Mouse (Mus musculus): Measurements from ENCODE around the gene Sorbs1. TPM values are rescaled to one million over a fixed set of nuclear protein-coding genes. Genes with fewer than 3 reads are reported as not detected.

The Sorbs1 gene
- polyA plus RNA-seq, 1 experiment from 2014 or later, result 81.0 TPM

- peaks cover 11% of the 10 kb centered on the region for H3K4me1 ChIP-seq
- peak overlapping the region; percentile 83 for H3K4me3 ChIP-seq (replicated peaks)
- 31% methylated on average over 5 of the region's 5 CpGs for WGBS
- peak overlapping the region; percentile 84 for H3K4me2 ChIP-seq
- H3K9ac ChIP-seq, result no peak overlapping the region
- H3K27ac ChIP-seq, result no peak overlapping the region
- no peaks in the 10 kb centered on the region for H3K9me3 ChIP-seq
- no peak for ATAC-seq (ENCODE audit: insufficient read depth, low FRiP score, low read depth)
- H3K36me3 ChIP-seq, result no peaks in the 10 kb centered on the region
- no peaks in the 10 kb centered on the region for H3K27me3 ChIP-seq (replicated peaks)
These were observed 1.8 kb downstream of the Sorbs1 start for GRCm38 (mm10) chr19:40511679-40512309.

- H3K4me1 ChIP-seq, result peaks cover 11% of the 10 kb centered on the region
- 62% methylated on average over 8 of the region's 8 CpGs for WGBS
- no peak overlapping the region for H3K9ac ChIP-seq
These were observed 2.5 kb downstream of the Sorbs1 start for GRCm38 (mm10) chr19:40511100-40511439.

GRCm38 (mm10) chr19:40510387-40511099, 3.0 kb downstream of the Sorbs1 start:
- WGBS, result 70% methylated on average over 13 of the region's 13 CpGs
- H3K36me3 ChIP-seq, result no peaks in the 10 kb centered on the region
- no peak overlapping the region for H3K4me3 ChIP-seq (replicated peaks)
- no peak overlapping the region for H3K27ac ChIP-seq
- no peaks in the 10 kb centered on the region for H3K27me3 ChIP-seq (replicated peaks)
- H3K9ac ChIP-seq, result no peak overlapping the region
- H3K4me1 ChIP-seq, result peaks cover 11% of the 10 kb centered on the region
- ATAC-seq (ENCODE audit: insufficient read depth, low FRiP score, low read depth), result no peak
- H3K9me3 ChIP-seq, result no peaks in the 10 kb centered on the region
- H3K4me2 ChIP-seq, result peak overlapping the region; percentile 84; the same call in 1 of the 2 replicates

More at GRCm38 (mm10) chr19:40511100-40511439, 2.5 kb downstream of the Sorbs1 start:
- Histone ChIP-seq H3K27me3 (replicated peaks) (no peaks in the 10 kb centered on the region), H3K4me2 (peak overlapping the region; percentile 84; the same call in 1 of the 2 replicates), H3K36me3 (no peaks in the 10 kb centered on the region), H3K4me3 (replicated peaks) (peak overlapping the region; percentile 12; the same call in 1 of the 2 replicates), H3K27ac (no peak overlapping the region), H3K9me3 (no peaks in the 10 kb centered on the region)
- ATAC-seq (ENCODE audit: insufficient read depth, low FRiP score, low read depth), result no peak

- no peaks in the 10 kb centered on the region for H3K36me3 ChIP-seq
- H3K4me1 ChIP-seq, result peaks cover 11% of the 10 kb centered on the region
- 77% methylated on average over 2 of the region's 2 CpGs for WGBS
- H3K27ac ChIP-seq, result no peak overlapping the region
- no peak overlapping the region for H3K9ac ChIP-seq
- H3K4me3 ChIP-seq (replicated peaks), result no peak overlapping the region
- H3K9me3 ChIP-seq, result no peaks in the 10 kb centered on the region
- no peaks in the 10 kb centered on the region for H3K27me3 ChIP-seq (replicated peaks)
- ATAC-seq (ENCODE audit: insufficient read depth, low FRiP score, low read depth), result no peak
- H3K4me2 ChIP-seq, result no peak overlapping the region
These were observed 4.3 kb downstream of the Sorbs1 start for GRCm38 (mm10) chr19:40509274-40509673.

- Histone ChIP-seq H3K4me2 (no peak overlapping the region), H3K4me3 (replicated peaks) (no peak overlapping the region), H3K36me3 (no peaks in the 10 kb centered on the region), H3K4me1 (peaks cover 11% of the 10 kb centered on the region), H3K9ac (no peak overlapping the region), H3K27me3 (replicated peaks) (no peaks in the 10 kb centered on the region), H3K27ac (no peak overlapping the region), H3K9me3 (no peaks in the 10 kb centered on the region)
- WGBS, result 46% methylated on average over 2 of the region's 2 CpGs
- ATAC-seq (ENCODE audit: insufficient read depth, low FRiP score, low read depth), result no peak
These were observed 4.7 kb downstream of the Sorbs1 start for GRCm38 (mm10) chr19:40508851-40509250.

- no peaks in the 10 kb centered on the region for H3K9me3 ChIP-seq
- H3K4me1 ChIP-seq, result peaks cover 2% of the 10 kb centered on the region; the same call in 1 of the 2 replicates
- H3K27ac ChIP-seq, result no peak overlapping the region
- H3K4me3 ChIP-seq (replicated peaks), result no peak overlapping the region
- 88% methylated on average over 3 of the region's 3 CpGs for WGBS
- no peak for ATAC-seq (ENCODE audit: insufficient read depth, low FRiP score, low read depth)
- H3K9ac ChIP-seq, result no peak overlapping the region
- H3K27me3 ChIP-seq (replicated peaks), result no peaks in the 10 kb centered on the region
- H3K4me2 ChIP-seq, result no peak overlapping the region
- no peaks in the 10 kb centered on the region for H3K36me3 ChIP-seq
These were observed 6.6 kb downstream of the Sorbs1 start for GRCm38 (mm10) chr19:40506965-40507364.

GRCm38 (mm10) chr19:40504336-40504735, 9.2 kb downstream of the Sorbs1 start:
- 73% methylated on average over 7 of the region's 7 CpGs for WGBS
- Histone ChIP-seq H3K27me3 (replicated peaks) (no peaks in the 10 kb centered on the region), H3K4me3 (replicated peaks) (no peak overlapping the region), H3K9me3 (no peaks in the 10 kb centered on the region), H3K27ac (no peak overlapping the region), H3K4me2 (no peak overlapping the region), H3K9ac (no peak overlapping the region), H3K4me1 (no peaks in the 10 kb centered on the region), H3K36me3 (no peaks in the 10 kb centered on the region)
- ATAC-seq (ENCODE audit: insufficient read depth, low FRiP score, low read depth), result no peak

GRCm38 (mm10) chr19:40499940-40500737, 13.4 kb downstream of the Sorbs1 start:
- no peak overlapping the region for H3K4me2 ChIP-seq
- ATAC-seq (ENCODE audit: insufficient read depth, low FRiP score, low read depth), result no peak; the same call in 1 of the 2 replicates

GRCm38 (mm10) chr19:40499141-40499540, 14.4 kb downstream of the Sorbs1 start:
- Histone ChIP-seq H3K36me3 (no peaks in the 10 kb centered on the region), H3K9ac (no peak overlapping the region), H3K27me3 (replicated peaks) (no peaks in the 10 kb centered on the region), H3K4me3 (replicated peaks) (no peak overlapping the region), H3K9me3 (no peaks in the 10 kb centered on the region), H3K4me2 (no peak overlapping the region), H3K4me1 (no peaks in the 10 kb centered on the region), H3K27ac (peak overlapping the region; percentile 28; the same call in 1 of the 2 replicates)
- WGBS, result 59% methylated on average over 8 of the region's 8 CpGs
- ATAC-seq (ENCODE audit: insufficient read depth, low FRiP score, low read depth), result peak; percentile 69; the same call in 1 of the 2 replicates

More at GRCm38 (mm10) chr19:40499940-40500737, 13.4 kb downstream of the Sorbs1 start:
- WGBS, result 70% methylated on average over 11 of the region's 11 CpGs
- H3K9ac ChIP-seq, result no peak overlapping the region
- no peaks in the 10 kb centered on the region for H3K9me3 ChIP-seq
- H3K27ac ChIP-seq, result peak overlapping the region; percentile 23
- no peaks in the 10 kb centered on the region for H3K27me3 ChIP-seq (replicated peaks)
- H3K4me1 ChIP-seq, result no peaks in the 10 kb centered on the region
- no peak overlapping the region for H3K4me3 ChIP-seq (replicated peaks)
- H3K36me3 ChIP-seq, result no peaks in the 10 kb centered on the region

- no peak overlapping the region for H3K27ac ChIP-seq
- H3K4me3 ChIP-seq (replicated peaks), result no peak overlapping the region
- no peak overlapping the region for H3K9ac ChIP-seq
- no peak overlapping the region for H3K4me2 ChIP-seq
- WGBS, result 75% methylated on average over 6 of the region's 6 CpGs
- no peaks in the 10 kb centered on the region for H3K9me3 ChIP-seq
- ATAC-seq (ENCODE audit: insufficient read depth, low FRiP score, low read depth), result no peak
- no peaks in the 10 kb centered on the region for H3K27me3 ChIP-seq (replicated peaks)
- no peaks in the 10 kb centered on the region for H3K36me3 ChIP-seq
- H3K4me1 ChIP-seq, result peaks cover 2% of the 10 kb centered on the region; the same call in 1 of the 2 replicates
These were observed 15.3 kb downstream of the Sorbs1 start for GRCm38 (mm10) chr19:40498162-40498725.

GRCm38 (mm10) chr19:40496509-40497267, 16.9 kb downstream of the Sorbs1 start:
- WGBS, result 95% methylated on average over 11 of the region's 11 CpGs
- ATAC-seq (ENCODE audit: insufficient read depth, low FRiP score, low read depth), result no peak
- H3K4me1 ChIP-seq, result peaks cover 5% of the 10 kb centered on the region; the same call in 1 of the 2 replicates

More at GRCm38 (mm10) chr19:40496509-40497267, 16.9 kb downstream of the Sorbs1 start:
- H3K27me3 ChIP-seq (replicated peaks), result no peaks in the 10 kb centered on the region
- H3K4me3 ChIP-seq (replicated peaks), result no peak overlapping the region
- H3K36me3 ChIP-seq, result no peaks in the 10 kb centered on the region
- H3K27ac ChIP-seq, result no peak overlapping the region
- no peak overlapping the region for H3K9ac ChIP-seq
- no peaks in the 10 kb centered on the region for H3K9me3 ChIP-seq
- no peak overlapping the region for H3K4me2 ChIP-seq
